Mouse (Mus musculus): ENCODE data around the gene Ano10.

Ano10 gene

GRCm38 (mm10) chr9:122288416-122288815 lies 5.8 kb downstream of the Ano10 start:
- DNase-seq = no peak

GRCm38 (mm10) chr9:122287526-122287925 lies 6.7 kb downstream of the Ano10 start:
- no peak for DNase-seq

GRCm38 (mm10) chr9:122285833-122286310 lies 8.4 kb downstream of the Ano10 start:
- no peak for DNase-seq

GRCm38 (mm10) chr9:122285146-122285832 lies 8.9 kb downstream of the Ano10 start:
- no peak for DNase-seq

GRCm38 (mm10) chr9:122284696-122285095 lies 9.5 kb downstream of the Ano10 start:
- no peak for DNase-seq

- no peak for DNase-seq
Observed at GRCm38 (mm10) chr9:122281004-122281403, 13.2 kb downstream of the Ano10 start.

- DNase-seq = no peak
Observed at GRCm38 (mm10) chr9:122276665-122277064, 17.6 kb downstream of the Ano10 start.

GRCm38 (mm10) chr9:122276134-122276533 lies 18.1 kb downstream of the Ano10 start:
- DNase-seq = no peak

- no peak for DNase-seq
Observed at GRCm38 (mm10) chr9:122274346-122274745, 19.9 kb downstream of the Ano10 start.

- DNase-seq = no peak
Observed at GRCm38 (mm10) chr9:122273879-122274278, 20.3 kb downstream of the Ano10 start.

GRCm38 (mm10) chr9:122271866-122272265 lies 22.4 kb downstream of the Ano10 start:
- DNase-seq = no peak

- DNase-seq = no peak
Observed at GRCm38 (mm10) chr9:122271318-122271717, 22.9 kb downstream of the Ano10 start.

GRCm38 (mm10) chr9:122270913-122271312 lies 23.3 kb downstream of the Ano10 start:
- DNase-seq = no peak

GRCm38 (mm10) chr9:122269256-122270041 lies 24.8 kb downstream of the Ano10 start:
- DNase-seq = no peak

GRCm38 (mm10) chr9:122265526-122266210 lies 28.6 kb downstream of the Ano10 start:
- DNase-seq = no peak

- DNase-seq = no peak
Observed at GRCm38 (mm10) chr9:122263140-122263539, 31.1 kb downstream of the Ano10 start.

GRCm38 (mm10) chr9:122254386-122254785 lies 39.8 kb downstream of the Ano10 start:
- DNase-seq = no peak

GRCm38 (mm10) chr9:122252113-122252512 lies 42.1 kb downstream of the Ano10 start:
- DNase-seq = no peak

GRCm38 (mm10) chr9:122248168-122248567 lies 46.1 kb downstream of the Ano10 start:
- DNase-seq = no peak

- peak; percentile 34 for DNase-seq
Observed at GRCm38 (mm10) chr9:122247430-122248027, 46.7 kb downstream of the Ano10 start.

GRCm38 (mm10) chr9:122245879-122246278 lies 48.3 kb downstream of the Ano10 start:
- DNase-seq = no peak

- no peak for DNase-seq
Observed at GRCm38 (mm10) chr9:122245471-122245870, 48.8 kb downstream of the Ano10 start.

- no peak for DNase-seq
Observed at GRCm38 (mm10) chr9:122244800-122245165, 49.4 kb downstream of the Ano10 start.

All from cerebellum, adult 11-12 months (tissue).